Mouse (Mus musculus) liver, adult (tissue): Measurements from ENCODE around the gene Gm11111.

Experiments
- GATA4 ChIP-seq: IDR thresholded peaks from 2 replicates; pipeline ENCODE4 v1.6.1; 2014; ENCODE audit warnings: mild to moderate bottlenecking, low read length; ENCODE audit not compliant: insufficient replicate concordance

The Gm11111 gene

DNA sequence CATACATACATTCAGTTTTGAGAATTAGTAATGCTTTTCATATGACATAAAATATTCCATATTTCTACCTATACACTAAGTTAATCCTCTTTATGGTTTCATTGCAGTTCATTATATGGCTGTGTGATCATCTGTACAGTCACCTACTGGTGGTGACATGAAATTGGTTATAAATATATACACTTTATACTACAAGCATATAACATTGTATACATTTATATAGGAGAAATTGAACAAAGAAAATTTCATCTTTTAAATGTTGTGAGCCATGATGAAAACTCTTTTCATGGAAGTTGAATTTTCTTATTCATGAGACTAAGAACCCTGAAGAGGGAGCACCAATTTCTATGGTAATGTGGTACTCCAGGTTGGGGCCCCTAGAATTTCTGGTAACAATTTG is at the start of gene Gm11111:
Gm11111 (plus strand) TSS at position 301 of the 400 bp plus-strand sequence.
- TF ChIP-seq GATA4: no peak

DNA sequence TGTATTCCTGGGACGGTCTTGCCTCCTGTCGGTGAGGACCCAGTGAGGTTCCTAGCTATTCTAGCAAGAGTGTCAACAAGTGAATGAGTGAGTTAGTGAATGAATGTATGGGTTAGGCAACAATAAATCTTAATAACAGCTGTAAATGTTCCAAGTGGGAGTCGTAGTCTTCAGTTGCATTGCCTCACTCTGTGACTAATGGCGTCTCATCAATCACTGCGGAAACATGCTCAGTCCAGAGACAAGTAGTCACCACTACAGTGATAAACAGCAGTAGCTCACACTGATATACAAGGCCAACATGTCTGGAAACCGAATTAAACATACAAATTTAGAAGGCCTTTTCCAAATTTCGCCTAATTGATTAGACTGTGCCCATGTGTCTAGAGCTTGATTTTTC is 36.3 kb upstream of the Gm11111 start:
- no peak for TF ChIP-seq GATA4

DNA sequence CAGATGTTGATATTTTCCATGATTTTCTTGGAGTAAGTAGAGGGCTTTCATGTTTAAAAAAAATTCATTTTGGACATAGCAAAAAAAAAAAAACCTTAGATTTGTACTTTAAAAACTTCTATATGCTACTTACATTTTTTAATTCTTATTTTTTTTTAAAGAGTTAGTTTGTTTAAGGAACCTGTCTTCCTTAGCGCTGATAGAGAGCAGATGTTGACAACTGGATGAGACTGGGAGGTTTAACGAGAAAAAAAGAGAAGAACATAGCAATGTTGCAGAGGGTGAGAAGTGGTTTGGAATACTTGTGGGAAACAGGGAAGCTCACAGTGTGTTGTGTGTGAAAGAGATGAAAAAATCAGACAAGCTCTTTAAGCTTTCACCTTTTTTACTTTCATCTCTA is 32.4 kb upstream of the Gm11111 start:
- no peak for TF ChIP-seq GATA4

DNA sequence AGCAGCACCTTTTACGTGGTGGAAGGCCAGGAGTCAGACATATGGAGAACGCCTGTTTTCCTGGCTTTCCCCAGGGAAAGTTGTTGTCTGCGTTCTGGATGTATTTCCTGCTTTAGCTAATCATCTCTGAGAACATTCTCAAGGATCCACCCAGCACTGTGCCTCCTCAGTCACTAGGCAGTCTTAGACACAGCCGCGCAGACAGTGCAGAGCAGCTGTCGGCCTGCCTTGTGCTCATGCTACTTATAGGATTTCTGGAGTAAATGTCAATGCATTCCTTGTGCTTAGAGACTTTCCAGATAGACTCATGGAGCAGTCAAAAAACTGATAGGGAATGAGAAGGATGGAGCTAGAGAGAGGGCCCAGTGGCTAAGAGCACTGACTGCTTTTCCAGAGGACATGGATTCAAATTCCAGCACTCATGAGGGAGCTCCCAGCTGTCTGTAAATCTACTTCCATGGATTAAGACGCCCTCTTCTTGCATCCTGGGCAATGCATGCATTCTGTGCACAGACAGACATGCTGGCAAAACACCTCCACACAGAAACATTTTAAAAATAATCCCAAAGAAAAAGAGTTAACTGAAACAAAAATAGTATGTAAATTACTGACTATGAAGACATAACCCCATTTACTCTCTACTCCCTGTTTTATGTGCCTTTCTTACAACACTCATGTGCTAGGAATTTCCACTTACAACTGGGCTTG is 30.1 kb upstream of the Gm11111 start:
- TF ChIP-seq GATA4: no peak

DNA sequence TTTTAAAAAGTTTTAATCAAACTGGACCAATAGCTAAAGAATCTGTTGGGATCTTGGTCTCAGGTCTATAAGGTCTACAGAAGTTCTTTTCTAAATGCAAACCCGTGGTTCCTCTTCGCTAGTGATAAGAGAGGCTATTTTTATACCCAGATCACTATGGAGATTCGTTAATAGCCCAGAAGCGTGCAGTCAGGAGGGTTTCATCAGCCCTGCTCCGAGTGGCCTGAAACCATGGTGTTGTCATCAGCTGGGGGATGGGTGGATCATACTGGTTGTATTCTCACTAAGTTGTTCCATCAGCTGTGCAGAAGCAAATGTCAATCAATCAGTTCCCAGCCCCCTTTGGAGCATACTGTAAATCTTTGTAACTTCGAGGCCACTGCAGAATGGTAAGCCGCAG is 29.4 kb upstream of the Gm11111 start:
- no peak for TF ChIP-seq GATA4

DNA sequence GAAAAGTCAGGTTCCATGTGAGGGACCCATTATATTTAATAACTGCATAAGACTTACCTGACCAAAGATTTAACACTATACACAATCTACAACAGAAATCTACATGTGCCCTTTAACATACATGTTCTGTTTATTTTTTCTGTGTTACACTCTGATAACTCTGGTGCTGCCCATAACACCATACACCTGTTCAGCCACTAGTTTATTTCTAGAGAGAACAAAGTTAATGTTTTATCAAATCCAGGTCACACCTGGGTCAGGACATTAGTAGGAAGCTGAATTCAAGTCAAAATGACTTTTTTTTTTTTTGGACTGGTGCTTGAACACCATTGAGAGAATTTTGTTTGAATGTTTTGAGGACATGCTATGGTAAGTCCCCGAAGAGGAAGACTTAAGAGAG is 28.7 kb upstream of the Gm11111 start:
- TF ChIP-seq GATA4: no peak

DNA sequence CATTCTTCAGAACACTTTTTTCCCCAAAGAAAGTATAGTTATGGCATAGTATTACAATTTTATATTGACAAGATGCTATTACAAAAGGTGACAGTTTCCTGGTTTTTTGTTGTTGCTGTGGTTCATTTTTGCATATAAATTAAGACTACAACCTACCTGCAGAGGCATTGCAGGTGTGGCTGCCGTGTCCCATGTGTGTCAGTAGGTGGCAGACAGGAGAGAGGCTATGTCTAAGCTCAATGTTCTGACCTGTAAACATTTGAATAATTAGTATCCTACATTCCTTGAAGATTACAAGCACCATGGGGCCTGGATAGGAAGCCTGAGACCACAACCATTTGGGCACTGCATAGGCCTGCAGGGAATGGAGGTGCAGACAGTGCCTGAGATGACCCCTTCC is 11.2 kb upstream of the Gm11111 start:
- no peak for TF ChIP-seq GATA4

DNA sequence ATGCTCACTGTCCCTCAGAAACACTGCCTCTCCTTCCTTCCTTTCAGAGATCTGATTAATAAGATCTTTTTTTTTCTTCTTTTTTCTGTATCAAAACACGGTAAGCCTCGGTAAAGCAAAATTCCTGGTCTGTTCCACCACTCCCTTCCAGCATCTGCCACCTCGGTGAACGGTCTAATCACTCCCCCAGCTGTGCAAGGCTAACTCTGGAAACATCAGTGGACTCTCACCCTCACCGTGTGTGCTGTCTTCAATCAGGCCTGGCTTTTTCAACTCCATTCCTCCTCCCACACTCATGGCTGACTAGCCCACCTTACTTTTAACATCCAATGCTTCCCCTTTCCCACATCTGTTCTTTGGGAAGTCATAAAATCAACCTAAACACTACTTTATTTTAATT is 2.2 kb upstream of the Gm11111 start:
- TF ChIP-seq GATA4: no peak

DNA sequence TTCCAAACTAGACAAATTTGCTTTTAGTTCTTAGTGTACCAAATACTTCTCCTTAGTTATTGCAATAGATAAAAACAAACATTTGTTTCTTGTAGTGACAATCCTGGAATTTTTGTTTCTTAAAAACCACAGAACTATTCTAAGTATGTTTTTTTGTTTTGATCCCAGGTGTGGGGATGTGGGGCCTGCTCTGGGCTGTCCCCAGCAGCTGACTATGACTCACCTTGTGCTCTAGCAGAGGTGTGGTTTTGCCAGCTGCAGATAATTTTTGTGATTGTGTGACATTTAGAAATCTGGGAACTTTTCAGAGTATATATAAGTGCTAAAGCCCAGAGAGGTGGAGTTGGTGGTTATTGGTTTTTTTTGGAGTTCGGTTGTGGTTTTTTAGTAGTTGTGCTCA is 1.6 kb upstream of the Gm11111 start:
- TF ChIP-seq GATA4: no peak

DNA sequence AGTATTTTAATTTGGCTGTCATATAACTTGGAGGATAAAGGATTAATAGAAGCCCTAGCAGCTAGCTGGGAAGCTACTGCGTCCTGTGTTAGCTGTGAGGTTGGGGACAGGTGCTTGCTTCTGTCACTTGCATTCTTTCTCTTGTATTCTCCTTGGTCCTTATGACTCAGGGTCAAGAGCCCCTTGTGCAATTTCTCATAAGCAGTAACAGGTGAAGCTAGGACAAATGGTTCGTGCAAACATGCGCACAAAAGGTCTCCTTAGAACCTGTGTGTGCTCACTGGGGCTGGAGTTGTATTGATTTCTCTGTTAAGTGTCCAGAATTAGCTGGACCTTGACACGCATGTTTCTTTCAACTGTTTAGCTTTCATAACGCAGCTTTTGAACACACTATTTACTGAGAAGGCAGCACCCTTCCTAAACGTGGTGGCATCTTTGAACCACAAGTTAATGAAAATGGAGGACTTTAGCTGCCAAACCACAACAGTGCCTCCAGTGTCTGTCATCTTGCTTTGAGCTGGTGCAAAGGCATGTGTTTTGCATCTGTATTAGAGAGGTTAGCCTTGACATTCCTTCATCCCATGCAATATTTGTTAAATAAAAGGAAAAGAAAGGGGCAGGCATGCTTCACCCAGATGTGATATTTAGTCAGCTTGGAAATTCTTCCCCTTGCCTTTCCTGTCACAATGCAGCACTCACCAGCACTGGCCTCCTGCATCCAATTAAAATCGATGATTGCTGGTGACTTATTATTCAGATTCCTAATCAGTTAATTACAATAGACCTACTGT is 511 bp downstream of the Gm11111 start:
- no peak for TF ChIP-seq GATA4

DNA sequence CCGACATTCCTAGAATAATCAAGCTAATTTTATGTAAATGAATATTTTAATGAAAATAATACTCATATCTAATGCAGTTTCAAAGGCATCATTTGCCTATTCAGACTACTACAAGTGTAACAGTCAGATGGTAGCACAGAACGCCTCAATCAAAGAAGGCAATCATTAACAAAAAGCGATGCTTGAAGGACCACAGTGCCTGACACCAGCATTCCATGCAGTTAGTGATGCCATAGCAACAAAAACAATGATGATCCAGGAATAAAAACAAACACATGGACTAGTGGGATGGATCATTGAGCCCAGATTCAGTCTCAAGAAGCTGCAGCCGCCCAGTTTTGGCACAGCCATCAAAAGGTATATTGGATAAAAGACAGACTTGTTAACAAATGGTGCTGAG is 8.8 kb downstream of the Gm11111 start:
- TF ChIP-seq GATA4: no peak

DNA sequence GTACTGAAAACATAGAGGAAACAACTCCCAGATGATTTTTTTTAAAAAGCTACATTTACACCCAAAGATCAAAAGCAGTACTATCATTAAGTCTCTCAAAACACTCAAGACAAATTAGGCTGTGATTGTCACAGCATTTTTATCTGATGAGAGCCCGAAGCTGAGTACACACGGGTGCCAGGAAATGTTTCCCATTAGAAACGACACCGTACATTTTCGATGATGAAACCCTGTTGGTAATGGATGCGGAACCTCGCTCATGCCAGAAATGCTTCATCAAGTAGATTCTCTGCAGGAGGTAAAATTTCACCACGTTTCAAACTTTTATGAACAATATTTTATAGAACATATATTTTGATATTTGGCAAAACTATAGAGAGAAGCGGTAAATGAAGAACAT is 10.3 kb downstream of the Gm11111 start:
- no peak for TF ChIP-seq GATA4

DNA sequence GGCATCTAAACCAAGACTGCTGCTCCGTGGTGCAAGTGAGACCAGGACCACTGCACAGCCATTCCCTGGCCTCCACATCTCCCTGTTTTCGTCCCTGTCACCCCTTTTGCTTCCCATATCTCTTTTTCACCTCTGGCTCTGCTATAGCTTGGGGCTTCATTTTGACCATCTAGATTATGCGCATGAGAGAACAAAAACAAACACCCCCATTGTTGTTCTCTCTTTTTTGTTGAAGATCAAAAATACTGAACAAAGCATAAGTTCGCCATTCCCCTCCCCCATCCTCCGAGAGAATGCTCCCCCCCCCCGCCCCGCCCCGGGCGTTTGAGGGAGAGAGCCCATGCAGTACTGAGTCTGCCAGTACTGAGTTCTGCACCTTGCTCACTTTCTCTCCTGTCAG is 11.3 kb downstream of the Gm11111 start:
- no peak for TF ChIP-seq GATA4

DNA sequence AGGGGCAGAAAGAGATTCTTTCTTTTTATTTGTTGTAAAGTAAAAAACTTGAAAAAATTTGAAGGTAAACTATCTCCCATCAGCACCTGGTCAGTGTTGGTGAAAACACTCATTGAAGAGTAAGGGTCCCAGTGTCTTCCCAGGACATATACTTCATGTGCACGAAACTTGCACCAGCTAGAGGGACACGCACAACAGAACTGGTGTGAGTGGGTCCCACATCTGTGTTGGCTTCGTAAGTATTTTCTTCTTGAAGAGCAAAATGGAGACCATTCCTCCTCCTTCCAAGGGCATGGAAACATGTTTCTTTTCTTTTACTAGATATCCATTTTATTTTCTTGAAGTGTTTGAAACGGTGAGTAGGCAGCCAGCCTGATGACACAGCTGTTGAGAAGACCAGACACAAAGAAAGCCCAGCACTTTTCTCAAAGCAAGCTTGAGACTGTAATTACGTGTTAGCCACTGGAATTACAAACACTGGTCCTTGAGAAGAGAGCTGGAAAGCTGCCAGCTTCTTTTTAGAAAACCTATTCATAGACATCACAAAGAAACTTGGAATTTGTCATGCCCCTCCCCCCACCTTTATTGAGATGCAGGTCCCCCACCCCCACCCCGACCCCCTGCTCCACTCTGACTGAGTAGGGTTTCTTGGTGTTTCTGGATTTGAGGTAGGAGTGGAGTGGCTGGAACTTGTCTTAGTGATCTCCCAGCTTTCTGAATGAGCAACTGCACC is 14.1 kb downstream of the Gm11111 start:
- no peak for TF ChIP-seq GATA4

DNA sequence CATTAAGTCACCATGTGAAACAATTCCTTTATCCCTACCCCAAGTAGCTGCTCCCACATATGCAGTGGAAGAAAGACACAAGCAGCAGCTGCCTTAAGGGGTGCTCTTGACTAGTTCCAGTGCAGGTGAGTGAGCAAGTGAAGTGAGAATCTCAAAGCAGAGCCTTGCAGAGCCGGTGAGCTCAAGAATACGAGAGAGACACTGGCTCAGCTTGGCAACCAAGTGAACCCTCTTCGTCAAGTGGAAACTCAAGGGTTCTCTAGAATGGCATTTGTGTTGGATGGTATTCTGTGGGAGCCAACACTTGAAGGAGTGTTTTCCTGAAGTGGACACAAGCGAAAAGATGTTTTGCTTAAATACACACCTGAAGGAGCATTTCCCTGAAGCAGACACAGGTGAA is 16.0 kb downstream of the Gm11111 start:
- no peak for TF ChIP-seq GATA4

DNA sequence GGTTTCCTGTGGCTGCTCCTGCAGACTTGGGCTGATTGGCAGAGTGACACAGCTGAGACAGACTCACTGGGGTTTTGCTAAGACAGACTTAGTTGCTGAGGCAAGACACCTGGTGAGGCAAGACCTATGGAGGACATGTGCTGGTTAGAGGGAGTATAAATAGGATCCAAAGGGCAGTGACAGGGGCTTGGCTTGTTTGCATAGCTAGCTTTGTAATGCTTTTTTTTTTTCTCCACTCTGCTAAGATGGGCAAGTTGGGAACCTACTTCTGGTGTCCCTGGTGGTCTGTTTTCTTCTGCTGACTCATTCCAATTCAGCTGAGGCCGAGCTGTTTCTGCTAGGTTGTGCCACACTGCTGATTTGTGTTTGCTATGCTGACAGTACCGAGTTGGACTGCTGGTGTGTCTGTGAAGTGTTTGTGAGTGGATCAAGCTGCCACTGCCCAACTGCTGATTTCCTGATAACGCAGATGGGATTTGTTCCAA is 16.6 kb downstream of the Gm11111 start:
- no peak for TF ChIP-seq GATA4
